Mouse (Mus musculus): Measurements from ENCODE around the gene Cdt1.

DNA sequence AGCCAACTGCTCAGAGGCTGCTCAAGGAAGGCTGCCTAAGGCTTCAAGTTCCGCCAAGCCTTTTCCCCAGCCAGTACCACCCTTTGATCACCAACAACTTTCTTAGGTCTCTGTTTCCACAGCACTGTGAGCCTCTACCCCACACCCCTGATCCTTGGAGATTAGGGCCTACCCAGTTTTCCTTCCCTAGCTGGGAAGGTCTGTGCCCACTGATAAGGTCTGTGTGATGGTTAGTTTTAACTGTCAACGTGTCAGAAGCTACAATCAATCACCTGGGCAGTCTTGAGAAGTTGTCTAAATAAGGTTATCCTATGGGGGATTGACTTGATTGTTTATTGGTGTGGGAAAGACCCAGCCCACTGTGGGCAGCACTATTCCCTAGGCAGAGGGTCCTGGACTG is 30.0 kb upstream of the Cdt1 start:
- TF ChIP-seq CTCF (IDR thresholded peaks at IDR 0.05; ENCODE audit: insufficient read depth, low read length) (no peak), POLR2A (IDR thresholded peaks at IDR 0.05; ENCODE audit: borderline replicate concordance, extremely low read depth, low read depth, low read length) (no peak)

Measured in lung, adult 2 months (tissue).